Mouse (Mus musculus): ENCODE measurements at regions not wholly inside any gene's neighbourhood (a gene's known extent, or its start where the extent isn't known, plus 50 kb on each side); places are given as distances from the start of the nearest gene placed in this dataset.

DNA sequence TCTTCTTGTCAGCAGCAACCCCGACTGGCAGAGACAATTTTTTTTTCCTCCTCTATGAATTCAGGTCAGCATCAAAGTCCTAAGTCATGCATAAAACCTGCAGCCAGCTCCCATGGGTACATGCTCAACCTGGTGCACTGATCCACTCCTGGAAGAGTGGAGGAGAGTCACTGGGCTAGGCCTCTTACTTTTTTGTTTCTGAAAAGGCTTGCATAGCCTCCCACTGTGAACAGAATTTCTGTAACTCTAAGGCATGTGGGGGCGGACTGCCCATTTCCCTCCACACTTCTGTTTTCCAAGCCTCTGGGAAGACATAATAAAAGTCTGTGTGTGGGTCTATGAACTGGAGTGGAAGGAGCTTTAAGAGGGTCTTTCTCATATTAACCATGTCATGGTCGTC, 218.8 kb downstream of the Gpat3 start:
- no peak for TF ChIP-seq CTCF (IDR thresholded peaks at IDR 0.05; ENCODE audit: borderline replicate concordance, insufficient read depth, low read depth, low read length)
- TF ChIP-seq POLR2A (IDR thresholded peaks at IDR 0.05; ENCODE audit: borderline replicate concordance, insufficient read depth, low read length), result no peak

Measured in cerebellum, adult 2 months (tissue).